Mouse (Mus musculus): Measurements from ENCODE around the gene Tbx3. TPM values are rescaled to one million over a fixed set of nuclear protein-coding genes. Genes with fewer than 3 reads are reported as not detected.

Tbx3 gene
- total and polyA plus RNA-seq, 2 experiments from 2014 or later: 1.1 to 4.0 TPM

GRCm38 (mm10) chr5:119657804-119658203 lies 12.7 kb upstream of the Tbx3 start:
- no peak for TF ChIP-seq CTCF (IDR thresholded peaks at IDR 0.05)
- no peaks in the 10 kb centered on the region for H3K9me3 ChIP-seq (ENCODE audit: low read length)
- no peak overlapping the region for H3K4me3 ChIP-seq (ENCODE audit: low read depth, low read length)
- no peak overlapping the region for H3K9ac ChIP-seq (replicated peaks; ENCODE audit: low read length, poor library complexity, severe bottlenecking)
- no peaks in the 10 kb centered on the region for H3K36me3 ChIP-seq (ENCODE audit: insufficient read depth, low read length)
- H3K27me3 ChIP-seq (ENCODE audit: insufficient read depth, low read length): peaks cover 69% of the 10 kb centered on the region
- H3K4me2 ChIP-seq (ENCODE audit: low read depth, low read length, poor library complexity, severe bottlenecking): no peak overlapping the region
- WGBS: 5% methylated on average over 6 of the region's 6 CpGs
- no peak for ATAC-seq (ENCODE audit: low FRiP score)
- no peak for DNase-seq (ENCODE audit: low spot score)
- H3K27ac ChIP-seq (ENCODE audit: low read depth, low read length): no peak overlapping the region
- no peaks in the 10 kb centered on the region for H3K4me1 ChIP-seq (ENCODE audit: insufficient read depth, low read length)

GRCm38 (mm10) chr5:119658396-119658795 lies 12.1 kb upstream of the Tbx3 start:
- no peak overlapping the region for H3K4me2 ChIP-seq (ENCODE audit: low read depth, low read length, poor library complexity, severe bottlenecking)
- DNase-seq (ENCODE audit: low spot score) (no peak), ATAC-seq (ENCODE audit: low FRiP score) (no peak)
- H3K9ac ChIP-seq (replicated peaks; ENCODE audit: low read length, poor library complexity, severe bottlenecking): no peak overlapping the region
- no peak overlapping the region for H3K4me3 ChIP-seq (ENCODE audit: low read depth, low read length)
- H3K9me3 ChIP-seq (ENCODE audit: low read length): no peaks in the 10 kb centered on the region
- no peak for TF ChIP-seq CTCF (IDR thresholded peaks at IDR 0.05)
- H3K4me1 ChIP-seq (ENCODE audit: insufficient read depth, low read length): no peaks in the 10 kb centered on the region
- no peak overlapping the region for H3K27ac ChIP-seq (ENCODE audit: low read depth, low read length)
- H3K27me3 ChIP-seq (ENCODE audit: insufficient read depth, low read length): peaks cover 73% of the 10 kb centered on the region
- no peaks in the 10 kb centered on the region for H3K36me3 ChIP-seq (ENCODE audit: insufficient read depth, low read length)
- WGBS: under 1% methylated on average over 5 of the region's 5 CpGs

GRCm38 (mm10) chr5:119659041-119659440 lies 11.4 kb upstream of the Tbx3 start:
- Histone ChIP-seq H3K4me1 (ENCODE audit: insufficient read depth, low read length) (no peaks in the 10 kb centered on the region), H3K4me2 (ENCODE audit: low read depth, low read length, poor library complexity, severe bottlenecking) (no peak overlapping the region), H3K9ac (replicated peaks; ENCODE audit: low read length, poor library complexity, severe bottlenecking) (no peak overlapping the region), H3K9me3 (ENCODE audit: low read length) (no peaks in the 10 kb centered on the region), H3K4me3 (ENCODE audit: low read depth, low read length) (no peak overlapping the region), H3K36me3 (ENCODE audit: insufficient read depth, low read length) (no peaks in the 10 kb centered on the region), H3K27ac (ENCODE audit: low read depth, low read length) (no peak overlapping the region), H3K27me3 (ENCODE audit: insufficient read depth, low read length) (peaks cover 72% of the 10 kb centered on the region)
- no peak for ATAC-seq (ENCODE audit: low FRiP score)
- 2% methylated on average over 3 of the region's 3 CpGs for WGBS
- no peak for DNase-seq (ENCODE audit: low spot score)
- TF ChIP-seq CTCF (IDR thresholded peaks at IDR 0.05): no peak

- WGBS: 2% methylated on average over 25 of the region's 25 CpGs
- H3K4me3 ChIP-seq (ENCODE audit: low read depth, low read length): no peak overlapping the region
- H3K4me2 ChIP-seq (ENCODE audit: low read depth, low read length, poor library complexity, severe bottlenecking): no peak overlapping the region
- DNase-seq (ENCODE audit: low spot score) (no peak), ATAC-seq (ENCODE audit: low FRiP score) (no peak)
- no peak overlapping the region for H3K27ac ChIP-seq (ENCODE audit: low read depth, low read length)
- H3K9me3 ChIP-seq (ENCODE audit: low read length): no peaks in the 10 kb centered on the region
- peaks cover 80% of the 10 kb centered on the region for H3K27me3 ChIP-seq (ENCODE audit: insufficient read depth, low read length)
- TF ChIP-seq CTCF (IDR thresholded peaks at IDR 0.05): peak; percentile 23
- no peaks in the 10 kb centered on the region for H3K4me1 ChIP-seq (ENCODE audit: insufficient read depth, low read length)
- no peak overlapping the region for H3K9ac ChIP-seq (replicated peaks; ENCODE audit: low read length, poor library complexity, severe bottlenecking)
- H3K36me3 ChIP-seq (ENCODE audit: insufficient read depth, low read length): no peaks in the 10 kb centered on the region
Observed at GRCm38 (mm10) chr5:119660526-119661410, 9.7 kb upstream of the Tbx3 start.

GRCm38 (mm10) chr5:119661474-119661873 lies 9.0 kb upstream of the Tbx3 start:
- H3K9me3 ChIP-seq (ENCODE audit: low read length): no peaks in the 10 kb centered on the region
- ATAC-seq (ENCODE audit: low FRiP score) (no peak), DNase-seq (ENCODE audit: low spot score) (no peak)
- no peak overlapping the region for H3K4me2 ChIP-seq (ENCODE audit: low read depth, low read length, poor library complexity, severe bottlenecking)
- no peak overlapping the region for H3K9ac ChIP-seq (replicated peaks; ENCODE audit: low read length, poor library complexity, severe bottlenecking)
- no peak overlapping the region for H3K4me3 ChIP-seq (ENCODE audit: low read depth, low read length)
- H3K27me3 ChIP-seq (ENCODE audit: insufficient read depth, low read length): peaks cover 80% of the 10 kb centered on the region
- H3K36me3 ChIP-seq (ENCODE audit: insufficient read depth, low read length): no peaks in the 10 kb centered on the region
- no peaks in the 10 kb centered on the region for H3K4me1 ChIP-seq (ENCODE audit: insufficient read depth, low read length)
- 2% methylated on average over 11 of the region's 11 CpGs for WGBS
- no peak overlapping the region for H3K27ac ChIP-seq (ENCODE audit: low read depth, low read length)
- TF ChIP-seq CTCF (IDR thresholded peaks at IDR 0.05): no peak

DNA sequence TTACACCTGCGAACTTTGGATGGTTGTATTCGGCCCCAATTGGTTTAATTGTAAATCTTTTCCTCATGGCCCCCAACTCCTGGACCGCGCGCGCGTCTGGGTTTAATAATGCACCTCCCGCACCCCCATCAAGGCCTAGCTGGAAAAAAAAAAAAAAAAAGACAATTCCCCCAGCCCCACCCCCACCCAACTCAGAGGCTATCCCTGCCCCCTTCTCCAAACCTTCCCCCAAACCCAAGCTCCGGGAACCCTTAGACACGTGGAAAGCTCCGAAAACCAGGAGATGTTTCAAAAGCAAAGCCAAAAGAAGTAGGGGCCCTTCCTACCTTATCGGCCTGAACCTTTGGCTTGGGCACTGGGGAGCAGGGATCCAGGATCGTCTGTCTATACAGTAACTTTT lies 8.1 kb upstream of the Tbx3 start:
- ATAC-seq (ENCODE audit: low FRiP score): no peak
- Histone ChIP-seq H3K27me3 (ENCODE audit: insufficient read depth, low read length) (peaks cover 81% of the 10 kb centered on the region), H3K36me3 (ENCODE audit: insufficient read depth, low read length) (no peaks in the 10 kb centered on the region), H3K4me1 (ENCODE audit: insufficient read depth, low read length) (no peaks in the 10 kb centered on the region), H3K9ac (replicated peaks; ENCODE audit: low read length, poor library complexity, severe bottlenecking) (no peak overlapping the region), H3K4me3 (ENCODE audit: low read depth, low read length) (no peak overlapping the region), H3K9me3 (ENCODE audit: low read length) (no peaks in the 10 kb centered on the region), H3K27ac (ENCODE audit: low read depth, low read length) (no peak overlapping the region), H3K4me2 (ENCODE audit: low read depth, low read length, poor library complexity, severe bottlenecking) (no peak overlapping the region)
- no peak for DNase-seq (ENCODE audit: low spot score)
- under 1% methylated on average over 13 of the region's 13 CpGs for WGBS
- TF ChIP-seq CTCF (IDR thresholded peaks at IDR 0.05): no peak

Data from midbrain, postnatal 0 days (tissue).